14 mouse cellular contexts compared by ENCODE assay signal in the genomic region with DNA sequence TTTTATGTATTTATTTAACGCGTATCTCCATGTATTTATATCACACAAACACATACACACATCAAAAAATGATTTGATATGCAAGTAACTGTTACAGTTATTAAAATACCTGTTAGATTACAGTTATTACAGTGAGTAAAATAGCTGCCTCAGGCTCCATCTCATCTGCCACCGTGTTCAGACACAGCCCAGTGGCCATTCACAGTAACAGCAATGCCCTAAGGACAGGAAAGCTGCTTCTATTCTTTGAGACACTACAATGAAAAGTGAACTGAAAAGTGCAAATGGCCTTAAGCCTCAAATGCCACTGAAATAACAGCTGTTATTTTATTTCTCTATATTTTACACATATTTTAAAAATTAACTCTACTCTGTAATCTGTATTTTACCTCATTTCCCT. TPM values are rescaled to one million over a fixed set of nuclear protein-coding genes. Genes with fewer than 3 reads are reported as not detected.
DNase-seq lines count a peak whose midpoint lies in the region; TF ChIP-seq lines count a peak whose summit lies in the region.
"Had no signal": no experiment of that assay in that cellular context is flagged by ENCODE, and none has a peak within 500 bp of the region (broad histone marks: within the 10 kb centered on the region; RNA-seq: fewer than 3 reads in every experiment).

No protein-coding gene starts in this region.

- no peak for DNase-seq in gastrocnemius, adult 2 months
- no peak for DNase-seq in gastrocnemius, adult 8-10 months (ENCODE audit: low spot score in 2 of 2)
- no peak for DNase-seq in lung, adult 2 months
- no peak for DNase-seq in lung, postnatal 4 days
- peak; percentile 1 for DNase-seq in WW6 (ENCODE audit: low read depth, low spot score)
- DNase-seq in layer of hippocampus, adult 8-10 months (ENCODE audit: low spot score in 2 of 2): no peak
- no peak for DNase-seq in spleen, postnatal 4 days (ENCODE audit: low spot score in 2 of 2)
- DNase-seq: adrenal gland, postnatal 25 days; B cell, adult 2 months; cerebellum, adult 18-20 months; layer of hippocampus, adult 9-11 months; thymus, adult 18-20 months had no signal

- H3K4me3 ChIP-seq in gastrocnemius, adult 2 months: no peak overlapping the region
- no peak overlapping the region for H3K4me3 ChIP-seq in lung, adult 2 months (replicated peaks; ENCODE audit: extremely low read depth, low read depth, low read length)
- no peak overlapping the region for H3K4me3 ChIP-seq in small intestine, adult 2 months (ENCODE audit: low read depth, low read length)
- H3K4me3 ChIP-seq: intestine, embryonic 15.5 days had no signal

- no peak for TF ChIP-seq POLR2A in lung, adult 2 months (IDR thresholded peaks at IDR 0.05; ENCODE audit: borderline replicate concordance, extremely low read depth, low read depth, low read length)
- no peak for TF ChIP-seq POLR2A in small intestine, adult 2 months (IDR thresholded peaks at IDR 0.05; ENCODE audit: low read depth, low read length)

- 86% methylated on average over 3 of the region's 3 CpGs for WGBS in lung, adult 2 months
- 91% methylated on average over 3 of the region's 3 CpGs for WGBS in small intestine, adult 2 months

- no peaks in the 10 kb centered on the region for H3K27me3 ChIP-seq in small intestine, adult 2 months (ENCODE audit: control insufficient read depth, insufficient read depth, low read length)
- H3K27me3 ChIP-seq: intestine, embryonic 15.5 days had no signal

- intact Hi-C loops in gastrocnemius, adult 2 months (cut with DNase I): no loop called here

- peaks cover 41% of the 10 kb centered on the region for H3K36me3 ChIP-seq in small intestine, adult 2 months (ENCODE audit: control insufficient read depth, insufficient read depth, low read length)

- H3K27ac ChIP-seq in gastrocnemius, adult 2 months: no peak overlapping the region
- no peak overlapping the region for H3K27ac ChIP-seq in small intestine, adult 2 months (ENCODE audit: insufficient read depth, low read depth, low read length)
- H3K27ac ChIP-seq: intestine, embryonic 15.5 days had no signal

- peak; percentile 29 for TF ChIP-seq CTCF in gastrocnemius, adult 2 months (IDR thresholded peaks at IDR 0.05)
- peak; percentile 29; the same call in 1 of the 2 replicates for TF ChIP-seq CTCF in lung, adult 2 months (IDR thresholded peaks at IDR 0.05; ENCODE audit: insufficient read depth, low read length)
- TF ChIP-seq CTCF in small intestine, adult 2 months (IDR thresholded peaks at IDR 0.05; ENCODE audit: extremely low read depth, insufficient read length, insufficient replicate concordance, low read depth, low read length): peak; percentile 24; the same call in 1 of the 2 replicates

- no peaks in the 10 kb centered on the region for H3K4me1 ChIP-seq in lung, adult 2 months (ENCODE audit: control insufficient read depth, insufficient read depth, low read length)
- H3K4me1 ChIP-seq in small intestine, adult 2 months (ENCODE audit: control insufficient read depth, insufficient read depth, insufficient read length, low read length): no peaks in the 10 kb centered on the region
- H3K4me1 ChIP-seq: intestine, embryonic 15.5 days had no signal

RNA-seq across cellular contexts. Expression of a gene that starts 20.1 kb away (rescaled TPM):
- 10 to 100 TPM in 1 of 2 experiments, 1 to 10 TPM in 1; 7.8 to 10.7 TPM for total RNA-seq in gastrocnemius, adult 2 months (2021)
- total RNA-seq in gastrocnemius, adult 8-10 months (2022): 10 to 100 TPM in 1 of 4 experiments, 1 to 10 TPM in 3; 7.1 to 11.8 (median 7.6) TPM
- polyA plus RNA-seq in lung, adult 2 months (2012; rRNA removed): 2.3 and 4.3 TPM in 2 replicates
- 0.56 and 0.74 TPM in 2 replicates for polyA plus RNA-seq in small intestine, adult 2 months (2012; rRNA removed)
- total RNA-seq in layer of hippocampus, adult 8-10 months (2022): 10 to 100 TPM; 25.0 to 35.6 (median 28.9) TPM

RNA-seq across cellular contexts. Expression of a gene that starts 43.0 kb away (rescaled TPM):
- 10 to 100 TPM; 11.6 to 12.2 TPM for total RNA-seq in gastrocnemius, adult 2 months (2021)
- total RNA-seq in gastrocnemius, adult 8-10 months (2022): 10 to 100 TPM; 12.1 to 14.7 (median 13.0) TPM
- polyA plus RNA-seq in lung, adult 2 months (2012; rRNA removed): 19.9 and 21.6 TPM in 2 replicates
- 6.7 and 15.9 TPM in 2 replicates for polyA plus RNA-seq in small intestine, adult 2 months (2012; rRNA removed)
- 10 to 100 TPM; 35.5 to 38.5 (median 36.9) TPM for total RNA-seq in layer of hippocampus, adult 8-10 months (2022)

RNA-seq across cellular contexts. Expression of a gene that starts 52.9 kb away (rescaled TPM):
- total RNA-seq in gastrocnemius, adult 2 months (2021): 100 to 1,000 TPM; 145 to 152 TPM
- total RNA-seq in gastrocnemius, adult 8-10 months (2022): 100 to 1,000 TPM; 140 to 152 (median 149) TPM
- polyA plus RNA-seq in lung, adult 2 months (2012; rRNA removed): 119 and 134 TPM in 2 replicates
- 69.7 and 115 TPM in 2 replicates for polyA plus RNA-seq in small intestine, adult 2 months (2012; rRNA removed)
- total RNA-seq in layer of hippocampus, adult 8-10 months (2022): 100 to 1,000 TPM; 300 to 325 (median 314) TPM
